Mouse (Mus musculus) left cerebral cortex, adult 9 months (tissue): ENCODE measurements at regions not wholly inside any gene's neighbourhood (a gene's known extent, or its start where the extent isn't known, plus 50 kb on each side); places are given as distances from the start of the nearest gene placed in this dataset.
"Not testable (repeated sequence)": the region's sequence is repeated elsewhere in the genome, so short reads cannot be mapped to it uniquely, and the experiment has no call there.

Experiments
- DNase-seq, 2 experiments: peaks; one replicate each; pipeline ENCODE4 v3.0.0; 2022; ENCODE audit warnings: low spot score in 2 of 2

GRCm38 (mm10) chr6:24384193-24384888, 130.5 kb downstream of the Iqub start:
- DNase-seq = peak in 1 of 2 experiments; percentile 6

GRCm38 (mm10) chr6:24379859-24380258, 135.0 kb downstream of the Iqub start:
- no peak for DNase-seq

GRCm38 (mm10) chr6:24376728-24377127, 138.1 kb downstream of the Iqub start:
- no peak for DNase-seq

GRCm38 (mm10) chr6:24373161-24373560, 141.7 kb downstream of the Iqub start:
- no peak for DNase-seq

GRCm38 (mm10) chr6:24371680-24372079, 143.2 kb downstream of the Iqub start:
- DNase-seq = no peak

- DNase-seq = peak; percentile 7 to 47
Measured at GRCm38 (mm10) chr6:24350882-24351281, 164.0 kb downstream of the Iqub start.

GRCm38 (mm10) chr6:24348481-24349062, 166.3 kb downstream of the Iqub start:
- no peak for DNase-seq

- DNase-seq = no peak
Measured at GRCm38 (mm10) chr6:24347745-24348480, 167.0 kb downstream of the Iqub start.

- DNase-seq = no peak
Measured at GRCm38 (mm10) chr6:24342471-24342870, 172.4 kb downstream of the Iqub start.

- DNase-seq = no peak
Measured at GRCm38 (mm10) chr6:24342056-24342455, 172.8 kb downstream of the Iqub start.

GRCm38 (mm10) chr6:24340107-24340506, 172.2 kb upstream of the Slc13a1 start:
- DNase-seq = not testable (repeated sequence)

- peak in 1 of 2 experiments; percentile 14 for DNase-seq
Measured at GRCm38 (mm10) chr6:24325215-24325614, 157.3 kb upstream of the Slc13a1 start.

- peak in 1 of 2 experiments; percentile 23 for DNase-seq
Measured at GRCm38 (mm10) chr6:24324718-24325117, 156.8 kb upstream of the Slc13a1 start.

GRCm38 (mm10) chr6:24322371-24322770, 154.5 kb upstream of the Slc13a1 start:
- no peak for DNase-seq

- DNase-seq = no peak
Measured at GRCm38 (mm10) chr6:24318862-24319261, 151.0 kb upstream of the Slc13a1 start.

- no peak for DNase-seq
Measured at GRCm38 (mm10) chr6:24310675-24311074, 142.8 kb upstream of the Slc13a1 start.

- DNase-seq = no peak
Measured at GRCm38 (mm10) chr6:24309810-24310209, 141.9 kb upstream of the Slc13a1 start.

- no peak for DNase-seq
Measured at GRCm38 (mm10) chr6:24301681-24302080, 133.8 kb upstream of the Slc13a1 start.

GRCm38 (mm10) chr6:24301146-24301545, 133.3 kb upstream of the Slc13a1 start:
- DNase-seq = no peak

GRCm38 (mm10) chr6:24298562-24299212, 130.8 kb upstream of the Slc13a1 start:
- DNase-seq = no peak

- DNase-seq = not testable (repeated sequence)
Measured at GRCm38 (mm10) chr6:24288757-24289156, 120.9 kb upstream of the Slc13a1 start.

- DNase-seq = peak in 1 of 2 experiments; percentile 2
Measured at GRCm38 (mm10) chr6:24272821-24273220, 104.9 kb upstream of the Slc13a1 start.
